Mouse (Mus musculus): ENCODE results near the gene Calml4.

DNA sequence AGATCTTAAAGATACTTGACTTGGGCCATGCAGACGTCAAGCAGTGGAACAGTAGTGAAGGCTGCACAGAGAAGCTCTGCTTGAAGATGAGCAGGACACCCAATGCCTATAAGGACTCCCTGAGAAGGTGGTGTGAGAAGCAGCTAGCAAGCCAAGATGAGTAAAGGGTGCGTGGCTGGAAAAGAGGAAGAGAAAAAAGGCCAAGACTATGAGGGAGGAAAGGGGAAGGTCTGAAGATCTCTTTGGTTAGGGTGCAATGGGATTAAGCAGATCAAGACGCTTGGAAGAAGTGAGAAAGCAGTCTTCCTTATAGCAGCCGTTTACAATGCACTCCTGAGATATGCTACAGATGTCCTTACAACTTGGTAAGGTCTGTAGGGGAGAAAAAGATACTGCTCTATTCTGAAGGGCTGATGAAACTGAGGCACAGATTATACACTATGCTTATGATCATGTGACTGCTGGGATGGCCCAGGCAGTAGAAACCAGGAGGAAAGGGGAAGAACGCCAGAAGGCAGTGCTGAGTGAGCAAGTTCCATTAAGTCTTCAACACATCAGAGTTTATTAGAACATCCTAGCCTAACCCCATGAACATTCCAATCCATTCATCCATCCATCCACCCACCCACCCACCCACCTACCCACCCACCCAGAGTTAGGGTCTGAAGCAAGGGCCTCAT, 55.6 kb downstream of the Calml4 start:
- TF ChIP-seq CTCF (IDR thresholded peaks at IDR 0.05; ENCODE audit: low read depth) (no peak), EP300 (IDR thresholded peaks at IDR 0.05; ENCODE audit: low read depth) (no peak)
